Mouse (Mus musculus): Measurements from ENCODE around the gene Hist1h3c. TPM values are rescaled to one million over a fixed set of nuclear protein-coding genes. Genes with fewer than 3 reads are reported as not detected.

Hist1h3c gene
- polyA plus RNA-seq, 3 experiments from 2014 or later, result 2.5 TPM; not detected in 2

- ATAC-seq, result no peak
These were observed 11.9 kb upstream of the Hist1h3c start for GRCm38 (mm10) chr13:23757211-23757773.

- peak; percentile 63 for ATAC-seq
These were observed 11.4 kb upstream of the Hist1h3c start, which contains the start of gene Hist1h4b for GRCm38 (mm10) chr13:23756790-23757189. TSS of gene Hist1h4b (plus strand) at chr13:23757013.

DNA sequence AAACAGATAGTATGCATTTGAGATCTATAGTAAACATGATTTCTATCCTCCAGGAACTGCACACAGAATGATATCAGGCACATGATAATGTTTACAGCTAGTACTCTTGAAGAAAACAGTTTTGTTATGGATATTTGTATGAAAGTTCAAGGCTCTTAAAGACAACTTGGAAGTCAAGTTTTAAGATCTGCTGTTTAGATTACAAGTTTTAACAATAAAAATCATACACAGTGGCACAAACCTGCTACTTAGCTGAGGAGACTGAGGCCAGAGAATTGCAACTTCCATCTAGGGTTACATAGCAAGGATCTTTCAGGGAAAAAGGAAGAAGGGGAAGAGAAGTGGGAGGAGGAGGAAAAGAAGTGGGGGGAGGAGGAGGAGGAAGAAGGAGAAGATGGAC lies 9.6 kb upstream of the Hist1h3c start:
- no peak for ATAC-seq

DNA sequence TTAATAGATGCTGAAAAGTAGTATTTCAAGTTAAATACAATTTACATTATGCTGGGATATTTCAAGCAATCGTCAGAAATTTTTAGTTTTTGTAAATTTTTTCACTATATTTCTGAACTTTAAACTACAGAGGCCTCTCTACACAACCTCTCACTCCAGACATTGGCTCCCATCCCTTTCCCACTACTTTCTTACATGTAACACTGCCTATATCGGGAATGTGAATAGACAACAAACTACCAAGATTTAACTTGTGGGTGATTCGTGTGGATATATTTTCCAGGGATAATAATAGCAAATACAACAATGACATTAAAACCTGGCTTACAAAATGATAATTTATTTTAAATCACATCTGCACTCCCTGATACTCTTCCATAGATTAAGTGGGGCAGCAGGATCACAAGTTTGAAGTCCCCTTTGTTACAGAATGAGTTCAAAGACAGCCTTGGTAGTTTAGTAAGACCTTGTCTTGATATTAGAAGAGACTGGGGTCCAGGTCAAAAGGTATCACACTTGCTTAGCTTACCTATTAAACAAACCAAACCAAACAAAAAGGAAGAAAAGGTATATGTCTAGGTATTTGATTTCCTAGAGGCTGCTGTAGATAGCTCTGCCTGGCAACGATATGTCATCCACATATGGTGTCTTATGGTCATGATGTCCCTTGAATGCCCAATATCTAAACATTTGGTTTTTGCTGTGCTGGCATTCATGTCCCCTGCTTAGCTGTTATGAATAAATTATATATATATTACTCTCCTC lies 8.1 kb upstream of the Hist1h3c start:
- ATAC-seq, result no peak

GRCm38 (mm10) chr13:23752742-23753172 lies 7.4 kb upstream of the Hist1h3c start:
- ATAC-seq, result no peak

- peak; percentile 36 for ATAC-seq
These were observed 6.8 kb upstream of the Hist1h3c start, which contains the start of gene Hist1h3b for GRCm38 (mm10) chr13:23752067-23752741. TSS of gene Hist1h3b (plus strand) at chr13:23752267.

GRCm38 (mm10) chr13:23751478-23751956 lies 6.1 kb upstream of the Hist1h3c start:
- no peak for ATAC-seq

DNA sequence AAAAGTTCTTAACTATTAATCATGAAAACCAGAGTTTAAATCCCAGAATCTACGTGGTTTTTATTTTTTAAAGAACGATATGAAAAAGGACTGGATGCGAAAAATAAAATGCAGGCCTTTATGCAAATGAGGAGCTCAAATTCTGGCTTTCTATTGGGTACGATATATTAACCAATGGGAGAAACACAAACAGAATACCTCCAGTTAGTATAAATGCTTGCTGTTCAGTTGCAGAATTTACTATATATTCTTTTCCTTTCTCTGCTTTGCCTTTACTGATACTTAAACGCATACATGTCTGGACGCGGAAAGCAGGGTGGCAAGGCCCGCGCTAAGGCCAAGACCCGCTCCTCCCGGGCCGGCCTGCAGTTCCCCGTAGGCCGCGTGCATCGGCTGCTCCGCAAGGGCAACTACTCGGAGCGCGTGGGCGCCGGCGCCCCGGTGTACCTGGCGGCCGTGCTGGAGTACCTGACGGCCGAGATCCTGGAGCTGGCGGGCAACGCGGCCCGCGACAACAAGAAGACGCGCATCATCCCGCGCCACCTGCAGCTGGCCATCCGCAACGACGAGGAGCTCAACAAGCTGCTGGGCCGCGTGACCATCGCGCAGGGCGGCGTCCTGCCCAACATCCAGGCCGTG lies 5.6 kb upstream of the Hist1h3c start, which contains the start of gene Hist1h2ab:
Hist1h2ab (plus strand) TSS at position 288 of the 639 bp plus-strand sequence.
- ATAC-seq, result peak; percentile 52

GRCm38 (mm10) chr13:23749563-23750121 lies 4.2 kb upstream of the Hist1h3c start:
- no peak for ATAC-seq

DNA sequence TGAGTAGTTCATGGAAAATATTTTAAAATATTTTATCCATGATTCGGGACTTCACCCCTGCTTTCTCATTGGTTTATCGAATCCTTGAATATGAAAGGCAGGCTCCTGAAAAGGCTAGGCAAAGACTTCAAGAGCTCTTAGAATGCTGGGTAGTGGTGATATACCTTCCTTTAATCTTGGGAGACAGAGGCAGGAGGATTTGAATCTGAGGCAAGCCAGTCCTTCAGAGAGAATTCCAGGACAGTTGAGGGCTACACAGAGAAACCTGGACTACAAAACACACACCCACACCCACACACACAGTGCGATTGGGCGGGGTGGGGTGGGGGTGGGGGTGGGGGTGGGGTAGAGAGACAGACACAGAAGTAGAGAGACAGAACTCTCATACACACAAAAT lies 2.5 kb upstream of the Hist1h3c start:
- no peak for ATAC-seq

- ATAC-seq, result no peak
These were observed 1.9 kb upstream of the Hist1h3c start for GRCm38 (mm10) chr13:23747081-23747891.

DNA sequence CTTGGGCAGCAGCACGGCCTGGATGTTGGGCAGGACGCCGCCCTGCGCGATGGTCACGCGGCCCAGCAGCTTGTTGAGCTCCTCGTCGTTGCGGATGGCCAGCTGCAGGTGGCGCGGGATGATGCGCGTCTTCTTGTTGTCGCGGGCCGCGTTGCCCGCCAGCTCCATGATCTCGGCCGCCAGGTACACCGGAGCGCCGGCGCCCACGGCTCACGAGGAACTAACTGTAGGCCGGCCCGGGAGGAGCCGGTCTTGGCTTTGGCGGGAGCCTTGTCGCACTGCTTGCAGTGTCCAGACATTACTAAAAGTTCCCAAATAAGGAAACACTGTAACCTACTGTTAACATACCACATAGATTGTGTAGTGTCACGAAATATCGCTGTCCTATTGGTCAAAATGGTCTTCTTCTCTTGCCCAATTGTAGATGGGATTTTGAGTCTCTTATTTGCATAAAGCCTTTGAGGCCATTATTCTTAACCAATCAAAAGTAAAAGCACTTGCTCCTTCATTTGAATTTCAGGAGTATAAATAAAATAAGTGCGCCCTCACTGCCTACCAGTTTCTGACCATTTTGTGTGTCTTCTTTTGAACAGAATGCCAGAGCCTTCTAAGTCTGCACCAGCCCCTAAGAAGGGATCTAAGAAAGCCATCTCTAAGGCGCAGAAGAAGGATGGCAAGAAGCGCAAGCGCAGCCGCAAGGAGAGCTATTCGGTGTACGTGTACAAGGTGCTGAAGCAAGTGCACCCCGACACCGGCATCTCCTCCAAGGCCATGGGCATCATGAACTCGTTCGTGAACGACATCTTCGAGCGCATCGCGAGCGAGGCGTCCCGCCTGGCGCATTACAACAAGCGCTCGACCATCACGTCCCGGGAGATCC lies 1.0 kb upstream of the Hist1h3c start, which contains the start of gene Hist1h2bb:
Hist1h2bb (plus strand) TSS at position 534 of the 880 bp plus-strand sequence.
- ATAC-seq, result peak; percentile 87

DNA sequence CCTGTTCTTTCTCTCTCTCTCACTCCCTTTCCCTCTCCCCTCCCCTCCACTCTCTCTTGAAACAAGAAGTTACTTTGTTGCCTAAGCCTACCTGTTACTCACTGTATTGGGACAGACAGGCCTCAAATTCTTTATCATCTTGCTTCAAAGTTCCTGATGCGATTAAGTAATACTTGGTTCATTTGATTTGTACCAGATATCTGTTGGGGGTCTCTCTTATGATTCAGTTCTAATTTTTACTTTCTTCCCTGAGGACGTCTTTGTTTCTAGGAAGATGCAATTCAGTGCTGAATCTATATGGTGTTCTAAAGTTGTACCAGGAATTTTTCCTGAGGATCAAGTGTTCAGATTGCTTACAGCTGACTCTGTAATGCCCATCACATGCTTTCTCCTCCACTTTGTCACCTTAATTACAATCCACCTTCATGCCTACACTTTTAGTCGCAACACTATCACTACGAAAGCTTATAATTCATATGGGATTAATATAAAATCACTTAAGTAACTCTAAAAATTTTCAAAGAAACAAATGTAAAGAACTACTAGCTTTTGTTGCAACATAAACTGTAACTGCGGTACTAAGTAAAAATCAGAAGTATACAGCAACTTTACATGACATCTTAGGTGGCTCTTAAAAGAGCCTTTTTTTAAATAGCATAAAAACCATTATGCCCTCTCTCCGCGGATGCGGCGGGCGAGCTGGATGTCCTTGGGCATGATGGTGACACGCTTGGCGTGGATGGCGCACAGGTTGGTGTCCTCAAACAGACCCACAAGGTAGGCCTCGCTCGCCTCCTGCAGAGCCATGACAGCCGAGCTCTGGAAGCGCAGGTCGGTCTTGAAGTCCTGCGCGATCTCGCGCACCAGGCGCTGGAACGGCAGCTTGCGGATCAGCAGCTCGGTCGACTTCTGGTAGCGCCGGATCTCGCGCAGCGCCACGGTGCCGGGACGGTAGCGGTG lies 701 bp downstream of the Hist1h3c start:
- ATAC-seq, result no peak

DNA sequence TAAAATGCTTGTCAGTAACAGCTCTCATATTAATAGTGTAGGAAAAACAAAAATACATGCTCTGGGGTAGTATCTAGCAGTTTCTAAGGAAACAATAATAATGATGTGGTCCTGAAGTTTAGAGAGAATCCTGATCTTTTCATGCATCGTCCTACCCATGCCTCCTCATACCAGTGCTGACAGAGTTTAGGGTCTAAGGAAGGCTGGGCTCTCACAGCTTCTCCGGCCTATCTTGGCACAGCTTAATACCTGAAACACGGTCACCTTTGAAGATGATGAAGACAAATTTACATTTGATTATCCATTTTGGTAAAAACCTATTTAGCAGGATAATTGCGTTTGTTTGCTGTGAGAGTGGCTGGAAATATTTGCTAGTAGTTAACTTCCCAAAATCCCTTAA lies 1.4 kb downstream of the Hist1h3c start:
- no peak for ATAC-seq

DNA sequence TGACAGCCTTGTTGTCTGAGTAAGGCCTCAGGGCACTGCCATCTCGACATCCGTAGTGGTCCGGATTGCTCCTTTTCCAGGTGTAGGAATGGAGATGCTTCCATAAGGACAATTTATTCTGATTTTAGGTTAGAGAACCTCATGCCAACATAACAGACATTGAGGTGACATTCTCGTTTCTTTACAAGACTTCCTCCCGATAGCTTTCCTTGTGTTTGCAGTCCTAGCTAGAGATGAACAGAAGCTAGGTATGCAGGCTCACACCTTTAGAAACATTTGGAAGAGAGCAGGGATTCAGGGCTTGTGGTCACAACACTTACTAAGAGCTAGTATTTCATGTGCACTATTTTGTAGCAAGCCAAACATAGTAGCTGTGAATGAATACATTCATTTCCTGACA lies 2.2 kb downstream of the Hist1h3c start:
- ATAC-seq, result no peak

GRCm38 (mm10) chr13:23742007-23742406 lies 3.4 kb downstream of the Hist1h3c start:
- no peak for ATAC-seq

- no peak for ATAC-seq
These were observed 4.5 kb downstream of the Hist1h3c start for GRCm38 (mm10) chr13:23740910-23741309.

GRCm38 (mm10) chr13:23740256-23740840 lies 5.1 kb downstream of the Hist1h3c start:
- no peak for ATAC-seq

DNA sequence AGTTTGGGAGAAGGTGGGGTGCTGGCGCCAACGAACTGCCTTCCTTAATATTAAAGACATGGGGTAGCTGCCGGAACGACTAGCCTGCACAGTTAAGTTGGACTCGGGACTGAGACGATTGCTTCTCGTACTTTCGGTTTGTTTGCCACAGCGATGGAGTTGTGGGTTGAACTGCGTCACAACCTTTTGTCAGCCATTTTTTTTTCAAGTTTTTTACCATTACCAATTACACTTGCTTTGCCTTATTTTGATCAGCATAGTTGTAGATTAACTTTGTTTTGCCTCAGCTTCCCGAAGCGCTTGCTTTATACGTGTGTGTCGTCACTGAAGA lies 5.5 kb downstream of the Hist1h3c start:
- peak; percentile 58 for ATAC-seq

Data from inflammation-experienced regulatory T-cells, adult 6 months (primary cell).